Mouse (Mus musculus) testis, adult 2 months (tissue): ENCODE results near the gene Hsd11b1.

ENCODE experiments used
- CTCF ChIP-seq: fragments of 200-500 bp; IDR thresholded peaks from 2 replicates; pipeline ENCODE4 v1.5.1; 2012; ENCODE audit warnings: low read depth, mild to moderate bottlenecking, inconsistent platforms, low read length, moderate library complexity; ENCODE audit not compliant: control insufficient read depth, insufficient read depth, insufficient replicate concordance
- POLR2A ChIP-seq: fragments of 200-500 bp; IDR thresholded peaks from 2 replicates; pipeline ENCODE4 v1.6.1; 2012; ENCODE audit warnings: low read depth, mild to moderate bottlenecking, inconsistent platforms, low read length, moderate library complexity; ENCODE audit not compliant: control insufficient read depth

DNA sequence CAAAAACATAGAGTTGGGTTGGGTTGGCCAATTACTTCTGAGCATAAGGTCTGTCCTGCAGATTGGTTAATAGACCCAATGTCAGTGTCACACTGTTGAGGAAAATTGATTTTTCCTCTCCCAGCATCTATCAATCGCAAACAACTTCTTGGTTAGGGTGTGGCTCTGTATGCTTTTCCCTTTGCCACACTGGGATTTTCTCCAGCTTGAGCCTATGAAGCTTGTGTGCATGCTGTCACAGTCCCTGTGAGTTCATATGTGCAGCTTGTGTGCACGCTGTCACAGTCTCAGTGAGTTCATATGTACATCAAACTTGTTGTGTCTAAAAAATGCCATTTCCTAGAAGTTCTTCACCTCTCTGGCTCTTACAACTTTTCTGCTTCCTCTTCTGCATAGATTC lies 43.0 kb upstream of the Hsd11b1 start:
- TF ChIP-seq POLR2A (no peak), CTCF (no peak)
